Mouse (Mus musculus) embryonic facial prominence, embryonic 13.5 days (tissue): ENCODE data around the gene Ccdc34. TPM values are rescaled to one million over a fixed set of nuclear protein-coding genes. Genes with fewer than 3 reads are reported as not detected.

Experiments used
- ATAC-seq: fragments of 200-750 bp; cut with Nextera tagmentation; 2 replicates; pipeline ENCODE4 v1.8.0; 2017; ENCODE audit warnings: low read depth; ENCODE audit not compliant: insufficient number of reproducible peaks, insufficient read depth, low FRiP score, low TSS enrichment
- H3K27ac ChIP-seq: fragments of 300-500 bp; sonication (generic); 2 replicates; pipeline ENCODE4 v1.5.1; 2015; ENCODE audit warnings: moderate library complexity, mild to moderate bottlenecking, inconsistent platforms
- H3K27me3 ChIP-seq: fragments of 300-500 bp; sonication (generic); 2 replicates; pipeline ENCODE4 v1.6.1; 2015; ENCODE audit warnings: mild to moderate bottlenecking, inconsistent platforms
- H3K36me3 ChIP-seq: fragments of 300-500 bp; sonication (generic); 2 replicates; pipeline ENCODE4 v1.6.1; 2015; ENCODE audit warnings: mild to moderate bottlenecking, inconsistent platforms
- H3K4me1 ChIP-seq: fragments of 300-500 bp; sonication (generic); 2 replicates; pipeline ENCODE4 v1.6.1; 2015; ENCODE audit warnings: inconsistent platforms
- H3K4me2 ChIP-seq: fragments of 300-500 bp; sonication (generic); 2 replicates; pipeline ENCODE4 v1.6.1; 2015; ENCODE audit warnings: moderate library complexity, mild to moderate bottlenecking, inconsistent platforms
- H3K4me3 ChIP-seq: fragments of 300-500 bp; sonication (generic); 2 replicates; pipeline ENCODE4 v1.5.1; 2015; ENCODE audit warnings: mild to moderate bottlenecking, inconsistent platforms
- H3K9ac ChIP-seq: fragments of 300-500 bp; sonication (generic); 2 replicates; pipeline ENCODE4 v1.6.1; 2015; ENCODE audit warnings: mild to moderate bottlenecking, inconsistent platforms
- H3K9me3 ChIP-seq: fragments of 300-500 bp; sonication (generic); 2 replicates; pipeline ENCODE4 v1.6.1; 2016; ENCODE audit warnings: inconsistent platforms
- WGBS: fragments of 180-500 bp; shearing (Covaris S2); methylation state at CpG from one replicate; pipeline ENCODE4 v1.1.7; 2015; ENCODE audit warnings: mixed read lengths; 5-methylcytosine and 5-hydroxymethylcytosine counted together
- polyA plus RNA-seq: library from polyadenylated mRNA; unstranded; fragments of >200 nt; fragmentation: Nextera tagmentation; extraction: Ambion mirVana; gene quantifications from 2 replicates; pipeline ENCODE4 v1.2.1, GENCODE M21; 2015

Gene Ccdc34
- polyA plus RNA-seq, 1 experiment from 2014 or later: 54.1 TPM

- WGBS: 72% methylated on average over 5 of the region's 5 CpGs
- H3K4me1 ChIP-seq: peaks cover 21% of the 10 kb centered on the region
- no peak overlapping the region for H3K4me2 ChIP-seq
- ATAC-seq: no peak
- H3K27me3 ChIP-seq: no peaks in the 10 kb centered on the region
- no peaks in the 10 kb centered on the region for H3K9me3 ChIP-seq
- H3K36me3 ChIP-seq: peaks cover 12% of the 10 kb centered on the region
- H3K4me3 ChIP-seq: no peak overlapping the region
- no peak overlapping the region for H3K9ac ChIP-seq
- peak overlapping the region; percentile 61; the same call in 1 of the 2 replicates for H3K27ac ChIP-seq
These were observed 20.7 kb downstream of the Ccdc34 start for GRCm38 (mm10) chr2:110038341-110038740.

- Histone ChIP-seq H3K9me3 (no peaks in the 10 kb centered on the region), H3K4me3 (no peak overlapping the region), H3K4me2 (no peak overlapping the region), H3K4me1 (peaks cover 5% of the 10 kb centered on the region; the same call in 1 of the 2 replicates), H3K9ac (no peak overlapping the region), H3K27me3 (no peaks in the 10 kb centered on the region), H3K36me3 (peaks cover 5% of the 10 kb centered on the region), H3K27ac (no peak overlapping the region)
- ATAC-seq: no peak
- 74% methylated on average over 5 of the region's 5 CpGs for WGBS
These were observed 25.5 kb downstream of the Ccdc34 start for GRCm38 (mm10) chr2:110042861-110043760.

- Histone ChIP-seq H3K4me3 (no peak overlapping the region), H3K9me3 (no peaks in the 10 kb centered on the region), H3K4me2 (no peak overlapping the region), H3K9ac (no peak overlapping the region), H3K27ac (no peak overlapping the region), H3K4me1 (peaks cover 3% of the 10 kb centered on the region; the same call in 1 of the 2 replicates), H3K27me3 (no peaks in the 10 kb centered on the region), H3K36me3 (no peaks in the 10 kb centered on the region)
- WGBS: 57% methylated on average over 4 of the region's 4 CpGs
- ATAC-seq: no peak
These were observed 40.8 kb downstream of the Ccdc34 start for GRCm38 (mm10) chr2:110058424-110058823.

- Histone ChIP-seq H3K36me3 (no peaks in the 10 kb centered on the region), H3K4me3 (no peak overlapping the region), H3K9ac (no peak overlapping the region), H3K9me3 (no peaks in the 10 kb centered on the region), H3K4me2 (no peak overlapping the region), H3K27me3 (no peaks in the 10 kb centered on the region), H3K27ac (no peak overlapping the region), H3K4me1 (no peaks in the 10 kb centered on the region; the same call in 1 of the 2 replicates)
- no peak for ATAC-seq
- 88% methylated on average over 1 of the region's 1 CpGs for WGBS
These were observed 45.5 kb downstream of the Ccdc34 start for GRCm38 (mm10) chr2:110063131-110063530.

- no peak for ATAC-seq
- no peak overlapping the region for H3K4me2 ChIP-seq
- no peaks in the 10 kb centered on the region for H3K9me3 ChIP-seq
- peak overlapping the region; percentile 28; the same call in 1 of the 2 replicates for H3K27ac ChIP-seq
- no peaks in the 10 kb centered on the region for H3K27me3 ChIP-seq
- no peaks in the 10 kb centered on the region for H3K36me3 ChIP-seq
- H3K9ac ChIP-seq: no peak overlapping the region
- peaks cover 11% of the 10 kb centered on the region; the same call in 1 of the 2 replicates for H3K4me1 ChIP-seq
- H3K4me3 ChIP-seq: no peak overlapping the region
These were observed 51.3 kb downstream of the Ccdc34 start for GRCm38 (mm10) chr2:110068916-110069315.

GRCm38 (mm10) chr2:110073023-110073422, 55.4 kb downstream of the Ccdc34 start:
- ATAC-seq: no peak
- H3K27me3 ChIP-seq: no peaks in the 10 kb centered on the region
- WGBS: 89% methylated on average over 6 of the region's 6 CpGs

GRCm38 (mm10) chr2:110074646-110075452, 57.2 kb downstream of the Ccdc34 start:
- Histone ChIP-seq H3K4me3 (no peak overlapping the region), H3K4me1 (0 out of 2 replicates have a peak, but pooled peaks cover 3% of the 10 kb centered on the region), H3K9ac (no peak overlapping the region), H3K4me2 (no peak overlapping the region), H3K9me3 (no peaks in the 10 kb centered on the region), H3K27me3 (no peaks in the 10 kb centered on the region), H3K36me3 (no peaks in the 10 kb centered on the region), H3K27ac (no peak overlapping the region)
- no peak for ATAC-seq
- WGBS: 85% methylated on average over 6 of the region's 6 CpGs

More at GRCm38 (mm10) chr2:110073023-110073422, 55.4 kb downstream of the Ccdc34 start:
- Histone ChIP-seq H3K9ac (no peak overlapping the region), H3K4me2 (no peak overlapping the region), H3K27ac (no peak overlapping the region), H3K4me1 (peaks cover 14% of the 10 kb centered on the region; the same call in 1 of the 2 replicates), H3K9me3 (no peaks in the 10 kb centered on the region), H3K36me3 (no peaks in the 10 kb centered on the region), H3K4me3 (no peak overlapping the region)

- 75% methylated on average over 2 of the region's 2 CpGs for WGBS
- Histone ChIP-seq H3K27me3 (no peaks in the 10 kb centered on the region), H3K36me3 (no peaks in the 10 kb centered on the region), H3K27ac (no peak overlapping the region), H3K9ac (no peak overlapping the region), H3K4me2 (no peak overlapping the region), H3K9me3 (no peaks in the 10 kb centered on the region), H3K4me3 (no peak overlapping the region), H3K4me1 (peaks cover 10% of the 10 kb centered on the region)
- ATAC-seq: no peak
These were observed 59.6 kb downstream of the Ccdc34 start for GRCm38 (mm10) chr2:110077240-110077639.

- Histone ChIP-seq H3K27me3 (no peaks in the 10 kb centered on the region), H3K36me3 (no peaks in the 10 kb centered on the region), H3K27ac (no peak overlapping the region), H3K4me2 (no peak overlapping the region), H3K4me1 (peaks cover 10% of the 10 kb centered on the region), H3K4me3 (no peak overlapping the region), H3K9me3 (no peaks in the 10 kb centered on the region), H3K9ac (no peak overlapping the region)
- 54% methylated on average over 2 of the region's 2 CpGs for WGBS
- ATAC-seq: no peak
These were observed 60.0 kb downstream of the Ccdc34 start for GRCm38 (mm10) chr2:110077655-110078054.

- no peak for ATAC-seq
- Histone ChIP-seq H3K4me1 (peaks cover 25% of the 10 kb centered on the region), H3K9me3 (no peaks in the 10 kb centered on the region), H3K4me2 (no peak overlapping the region), H3K27me3 (no peaks in the 10 kb centered on the region), H3K36me3 (no peaks in the 10 kb centered on the region), H3K27ac (0 out of 2 replicates have a peak overlapping the region, but pooled peaks have one; percentile 16), H3K9ac (no peak overlapping the region), H3K4me3 (no peak overlapping the region)
- WGBS: 21% methylated on average over 6 of the region's 6 CpGs
These were observed 62.9 kb downstream of the Ccdc34 start for GRCm38 (mm10) chr2:110080532-110080931.

GRCm38 (mm10) chr2:110082975-110083374, 65.4 kb downstream of the Ccdc34 start:
- 85% methylated on average over 2 of the region's 2 CpGs for WGBS
- Histone ChIP-seq H3K36me3 (no peaks in the 10 kb centered on the region), H3K4me3 (no peak overlapping the region), H3K4me1 (peaks cover 24% of the 10 kb centered on the region), H3K4me2 (no peak overlapping the region), H3K9ac (no peak overlapping the region), H3K9me3 (no peaks in the 10 kb centered on the region), H3K27ac (no peak overlapping the region), H3K27me3 (no peaks in the 10 kb centered on the region)
- no peak for ATAC-seq
